Mouse (Mus musculus) hindbrain, embryonic 15.5 days (tissue): Measurements from ENCODE around the gene Otud7b. TPM values are rescaled to one million over a fixed set of nuclear protein-coding genes. Genes with fewer than 3 reads are reported as not detected.

ENCODE experiments used
- ATAC-seq: fragments of 200-750 bp; cut with Nextera tagmentation; 2 replicates; pipeline ENCODE4 v1.8.0; 2017; ENCODE audit warnings: low read depth, moderate number of reproducible peaks, moderate TSS enrichment; ENCODE audit not compliant: low FRiP score
- H3K27ac ChIP-seq: fragments of 300-500 bp; sonication (generic); replicated peaks from 2 replicates; pipeline ENCODE4 v1.5.1; 2015; ENCODE audit warnings: mild to moderate bottlenecking, inconsistent platforms
- H3K27me3 ChIP-seq: fragments of 300-500 bp; sonication (generic); 2 replicates; pipeline ENCODE4 v1.6.1; 2015; ENCODE audit warnings: control low read depth, inconsistent platforms
- H3K36me3 ChIP-seq: fragments of 300-500 bp; sonication (generic); 2 replicates; pipeline ENCODE4 v1.6.1; 2015; ENCODE audit warnings: control low read depth, inconsistent platforms
- H3K4me1 ChIP-seq: fragments of 300-500 bp; sonication (generic); replicated peaks from 2 replicates; pipeline ENCODE4 v1.6.1; 2015; ENCODE audit warnings: control low read depth, inconsistent platforms
- H3K4me2 ChIP-seq: fragments of 300-500 bp; sonication (generic); 2 replicates; pipeline ENCODE4 v1.6.1; 2015; ENCODE audit warnings: moderate library complexity, mild to moderate bottlenecking, inconsistent platforms
- H3K4me3 ChIP-seq: fragments of 300-500 bp; sonication (generic); 2 replicates; pipeline ENCODE4 v1.5.1; 2015; ENCODE audit warnings: mild to moderate bottlenecking, inconsistent platforms
- H3K9ac ChIP-seq: fragments of 300-500 bp; sonication (generic); 2 replicates; pipeline ENCODE4 v1.6.1; 2015; ENCODE audit warnings: inconsistent platforms
- H3K9me3 ChIP-seq: fragments of 300-500 bp; sonication (generic); 2 replicates; pipeline ENCODE4 v1.6.1; 2016; ENCODE audit warnings: control low read depth, inconsistent platforms
- WGBS: fragments of 180-500 bp; shearing (Covaris S2); methylation state at CpG from one replicate; pipeline ENCODE4 v1.1.7; 2015; 5-methylcytosine and 5-hydroxymethylcytosine counted together
- polyA plus RNA-seq: library from polyadenylated mRNA; unstranded; fragments of >200 nt; fragmentation: Nextera tagmentation; extraction: Ambion mirVana; gene quantifications from 2 replicates; pipeline ENCODE4 v1.2.1, GENCODE M21; 2015

The Otud7b gene
- polyA plus RNA-seq, 1 experiment from 2014 or later = 8.6 TPM

DNA sequence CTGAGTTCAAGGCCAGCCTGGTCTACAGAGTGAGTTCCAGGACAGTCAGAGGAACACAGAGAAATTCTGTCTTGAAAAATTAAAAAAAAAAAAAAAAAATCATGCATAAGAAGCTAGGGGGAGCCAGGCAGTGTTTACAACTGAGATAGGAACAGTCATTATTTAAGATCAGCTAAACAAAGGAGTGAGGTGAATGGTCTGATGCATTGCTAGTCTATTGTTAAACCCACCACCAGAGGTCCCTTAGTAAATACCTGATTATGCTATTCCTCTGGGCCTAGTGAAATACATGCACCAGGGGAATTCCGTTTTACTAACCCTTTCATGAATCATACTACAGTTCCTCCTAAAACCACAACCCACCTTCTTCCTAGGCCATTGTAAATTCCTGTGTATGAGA is 34.8 kb upstream of the Otud7b start:
- WGBS = 54% methylated on average over 1 of the region's 1 CpGs
- H3K4me1 ChIP-seq = no peaks in the 10 kb centered on the region

DNA sequence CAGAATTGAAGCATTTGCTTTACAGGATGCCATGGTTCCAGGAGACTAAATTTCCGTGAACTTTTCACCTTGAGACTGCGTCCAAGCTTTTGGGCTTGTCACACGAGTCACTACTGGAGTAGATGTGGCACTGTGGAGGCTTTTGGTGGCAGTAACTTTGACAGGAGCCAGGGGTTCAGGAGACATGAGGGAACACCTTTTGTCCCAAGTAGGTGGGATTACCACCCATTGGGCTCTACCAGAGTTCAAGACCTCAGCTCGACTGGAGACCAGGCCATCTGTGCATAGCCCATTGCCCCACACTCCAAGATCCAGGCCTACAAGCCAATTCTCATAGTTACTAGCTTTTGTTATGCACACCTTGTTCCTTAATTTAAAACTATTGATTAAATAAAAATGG is 34.1 kb upstream of the Otud7b start:
- no peak overlapping the region for H3K4me2 ChIP-seq
- no peaks in the 10 kb centered on the region for H3K27me3 ChIP-seq
- WGBS = 84% methylated on average over 4 of the region's 4 CpGs
- no peak overlapping the region for H3K9ac ChIP-seq
- no peak overlapping the region for H3K4me3 ChIP-seq
- H3K9me3 ChIP-seq = no peaks in the 10 kb centered on the region
- H3K36me3 ChIP-seq = no peaks in the 10 kb centered on the region
- H3K27ac ChIP-seq = no peak overlapping the region
- no peaks in the 10 kb centered on the region for H3K4me1 ChIP-seq
- ATAC-seq = no peak

More for the DNA sequence above, 34.8 kb upstream of the Otud7b start:
- Histone ChIP-seq H3K4me3 (no peak overlapping the region), H3K36me3 (no peaks in the 10 kb centered on the region), H3K9me3 (no peaks in the 10 kb centered on the region), H3K27me3 (no peaks in the 10 kb centered on the region), H3K4me2 (no peak overlapping the region), H3K27ac (no peak overlapping the region), H3K9ac (no peak overlapping the region)
- ATAC-seq = no peak

DNA sequence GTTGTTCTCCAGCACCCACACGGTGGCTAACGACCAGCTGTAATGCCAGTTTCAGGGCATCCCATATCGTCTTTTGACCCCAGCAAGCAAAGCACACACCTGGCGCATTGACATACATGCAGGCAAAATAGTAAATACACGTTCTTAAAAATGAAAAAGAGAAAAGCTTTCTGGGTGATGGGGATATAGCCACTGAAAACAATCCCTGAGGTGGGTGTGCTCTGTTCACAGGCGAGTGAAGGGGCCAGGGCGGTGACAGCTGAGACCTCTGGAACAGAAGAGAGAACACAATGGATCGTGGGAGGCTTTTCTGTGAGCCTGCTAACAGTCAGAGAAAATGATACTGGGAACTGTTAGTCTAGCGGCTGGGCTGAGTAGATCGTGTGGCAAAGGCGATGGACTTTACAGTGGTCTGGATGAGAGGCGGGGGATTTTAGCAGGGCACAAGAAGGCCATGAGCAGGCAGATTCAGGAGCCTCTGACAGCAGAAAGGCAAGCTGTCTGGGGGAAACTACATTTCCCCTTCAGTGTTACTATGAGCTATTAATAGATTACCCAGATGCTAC is 31.3 kb upstream of the Otud7b start:
- H3K4me2 ChIP-seq = no peak overlapping the region
- H3K36me3 ChIP-seq = no peaks in the 10 kb centered on the region
- 61% methylated on average over 12 of the region's 12 CpGs for WGBS
- no peak overlapping the region for H3K4me3 ChIP-seq
- no peaks in the 10 kb centered on the region for H3K4me1 ChIP-seq
- no peak overlapping the region for H3K9ac ChIP-seq
- no peaks in the 10 kb centered on the region for H3K27me3 ChIP-seq
- no peak overlapping the region for H3K27ac ChIP-seq
- no peak for ATAC-seq
- no peaks in the 10 kb centered on the region for H3K9me3 ChIP-seq

DNA sequence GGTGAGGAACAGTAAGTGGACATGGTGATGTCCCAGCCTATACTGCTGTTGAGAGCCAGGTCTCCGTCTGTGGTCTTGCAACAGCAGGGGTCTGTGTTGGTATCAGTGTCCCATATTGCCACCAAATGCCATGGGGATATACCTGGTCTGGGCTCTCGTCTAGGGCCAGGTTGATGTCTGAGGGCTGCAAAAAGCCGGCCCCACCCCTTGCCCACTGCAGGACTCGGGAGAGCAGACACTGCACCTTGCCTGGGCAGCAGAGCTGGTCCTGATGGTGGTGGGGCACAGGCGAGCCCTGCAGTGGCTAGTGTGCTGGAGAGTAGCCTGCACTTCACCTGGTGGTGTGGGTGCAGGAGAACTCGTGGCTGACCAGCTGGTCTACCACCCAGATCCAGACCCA is 26.3 kb upstream of the Otud7b start:
- no peaks in the 10 kb centered on the region for H3K9me3 ChIP-seq
- no peak overlapping the region for H3K9ac ChIP-seq
- H3K4me3 ChIP-seq = no peak overlapping the region
- H3K36me3 ChIP-seq = no peaks in the 10 kb centered on the region
- no peaks in the 10 kb centered on the region for H3K27me3 ChIP-seq
- 81% methylated on average over 6 of the region's 6 CpGs for WGBS
- no peak overlapping the region for H3K4me2 ChIP-seq
- no peak for ATAC-seq
- no peak overlapping the region for H3K27ac ChIP-seq
- H3K4me1 ChIP-seq = no peaks in the 10 kb centered on the region

DNA sequence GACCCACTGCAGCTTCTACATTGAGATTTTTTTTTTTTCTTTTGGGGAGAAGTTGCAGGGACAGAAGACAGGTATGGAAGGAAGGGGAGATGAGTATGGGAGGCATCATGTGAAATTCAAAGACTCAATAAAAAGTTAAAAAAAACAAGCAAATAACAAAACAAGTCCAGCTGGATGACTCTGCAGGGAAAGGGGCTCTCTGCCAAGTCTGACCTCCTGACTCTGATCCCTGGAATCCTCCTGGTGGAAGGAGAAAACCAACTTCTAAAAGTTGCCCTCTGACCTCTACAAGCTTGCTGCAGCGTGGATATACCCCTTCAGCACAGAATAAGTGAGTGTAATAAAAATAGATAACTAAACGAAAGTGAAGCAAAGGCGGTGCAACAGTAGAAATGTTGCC is 25.6 kb upstream of the Otud7b start:
- H3K9me3 ChIP-seq = no peaks in the 10 kb centered on the region
- H3K27ac ChIP-seq = no peak overlapping the region
- no peak overlapping the region for H3K9ac ChIP-seq
- H3K4me1 ChIP-seq = no peaks in the 10 kb centered on the region
- ATAC-seq = no peak
- no peak overlapping the region for H3K4me3 ChIP-seq
- 67% methylated on average over 3 of the region's 3 CpGs for WGBS
- no peak overlapping the region for H3K4me2 ChIP-seq
- H3K36me3 ChIP-seq = no peaks in the 10 kb centered on the region
- no peaks in the 10 kb centered on the region for H3K27me3 ChIP-seq

DNA sequence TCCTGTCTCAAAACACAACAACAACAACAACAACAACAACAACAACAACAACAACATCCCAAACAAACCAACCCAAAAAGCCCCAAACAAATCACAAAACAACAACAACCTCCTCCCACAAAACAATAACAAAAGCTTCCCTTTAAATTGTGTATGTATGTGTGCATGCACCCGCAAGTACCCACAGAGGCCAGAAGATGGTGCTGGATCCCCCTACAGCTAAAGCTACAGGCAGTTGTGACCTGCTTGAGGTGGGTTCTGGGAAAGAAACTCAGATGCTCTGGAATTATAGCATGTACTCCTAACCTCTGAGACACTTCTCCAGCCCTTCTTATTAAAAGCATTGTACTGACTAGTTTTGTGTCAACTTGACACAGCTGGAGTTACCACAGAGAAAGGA is 23.3 kb upstream of the Otud7b start:
- WGBS = 64% methylated on average over 1 of the region's 1 CpGs
- ATAC-seq = no peak
- no peak overlapping the region for H3K4me2 ChIP-seq
- no peaks in the 10 kb centered on the region for H3K9me3 ChIP-seq
- no peak overlapping the region for H3K27ac ChIP-seq
- no peak overlapping the region for H3K9ac ChIP-seq
- no peaks in the 10 kb centered on the region for H3K27me3 ChIP-seq
- H3K4me1 ChIP-seq = no peaks in the 10 kb centered on the region
- no peak overlapping the region for H3K4me3 ChIP-seq
- H3K36me3 ChIP-seq = no peaks in the 10 kb centered on the region

DNA sequence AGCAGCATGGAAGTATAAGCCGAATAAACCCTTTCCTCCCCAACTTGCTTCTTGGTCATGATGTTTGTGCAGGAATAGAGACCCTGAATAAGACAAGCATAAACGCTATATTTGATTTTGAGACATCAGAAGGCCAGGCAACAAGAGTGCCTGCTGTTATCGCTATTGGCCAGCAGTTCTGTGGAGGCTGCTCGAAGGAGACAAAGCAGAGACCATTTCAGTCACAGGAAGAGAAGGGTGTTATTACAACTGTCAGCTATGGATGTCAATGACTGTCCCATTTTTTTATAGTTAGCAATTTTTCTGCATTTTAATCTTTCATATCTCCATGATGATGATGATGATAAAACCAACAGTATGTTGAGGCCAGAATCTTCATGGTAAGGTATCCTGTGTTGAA is 22.7 kb upstream of the Otud7b start:
- WGBS = 91% methylated on average over 4 of the region's 4 CpGs
- Histone ChIP-seq H3K36me3 (no peaks in the 10 kb centered on the region), H3K9ac (no peak overlapping the region), H3K27ac (no peak overlapping the region), H3K4me2 (no peak overlapping the region), H3K9me3 (no peaks in the 10 kb centered on the region), H3K4me3 (no peak overlapping the region), H3K27me3 (no peaks in the 10 kb centered on the region), H3K4me1 (no peaks in the 10 kb centered on the region)
- no peak for ATAC-seq

DNA sequence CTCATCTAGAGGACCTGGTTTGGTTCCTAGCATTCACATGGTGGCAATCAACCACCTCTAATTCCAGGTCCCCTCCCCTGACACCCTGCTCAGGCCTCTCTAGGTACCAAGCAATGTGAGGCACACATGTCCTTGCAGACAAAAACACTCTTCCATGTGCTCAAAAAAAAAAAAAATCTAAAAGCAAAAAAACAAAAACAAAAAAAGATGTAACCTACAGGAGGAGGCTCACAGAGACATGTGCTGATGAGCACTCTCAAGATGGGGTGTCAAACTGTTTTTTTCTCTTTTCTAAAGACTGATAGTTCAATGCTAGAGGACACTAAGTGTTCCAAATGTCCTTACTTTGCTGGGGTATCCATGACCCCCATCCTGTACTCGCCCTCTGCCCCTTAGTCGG is 22.2 kb upstream of the Otud7b start:
- Histone ChIP-seq H3K27me3 (no peaks in the 10 kb centered on the region), H3K9ac (no peak overlapping the region), H3K4me2 (no peak overlapping the region), H3K9me3 (no peaks in the 10 kb centered on the region), H3K4me3 (no peak overlapping the region), H3K27ac (no peak overlapping the region), H3K36me3 (no peaks in the 10 kb centered on the region), H3K4me1 (no peaks in the 10 kb centered on the region)
- WGBS = 82% methylated on average over 2 of the region's 2 CpGs
- no peak for ATAC-seq

DNA sequence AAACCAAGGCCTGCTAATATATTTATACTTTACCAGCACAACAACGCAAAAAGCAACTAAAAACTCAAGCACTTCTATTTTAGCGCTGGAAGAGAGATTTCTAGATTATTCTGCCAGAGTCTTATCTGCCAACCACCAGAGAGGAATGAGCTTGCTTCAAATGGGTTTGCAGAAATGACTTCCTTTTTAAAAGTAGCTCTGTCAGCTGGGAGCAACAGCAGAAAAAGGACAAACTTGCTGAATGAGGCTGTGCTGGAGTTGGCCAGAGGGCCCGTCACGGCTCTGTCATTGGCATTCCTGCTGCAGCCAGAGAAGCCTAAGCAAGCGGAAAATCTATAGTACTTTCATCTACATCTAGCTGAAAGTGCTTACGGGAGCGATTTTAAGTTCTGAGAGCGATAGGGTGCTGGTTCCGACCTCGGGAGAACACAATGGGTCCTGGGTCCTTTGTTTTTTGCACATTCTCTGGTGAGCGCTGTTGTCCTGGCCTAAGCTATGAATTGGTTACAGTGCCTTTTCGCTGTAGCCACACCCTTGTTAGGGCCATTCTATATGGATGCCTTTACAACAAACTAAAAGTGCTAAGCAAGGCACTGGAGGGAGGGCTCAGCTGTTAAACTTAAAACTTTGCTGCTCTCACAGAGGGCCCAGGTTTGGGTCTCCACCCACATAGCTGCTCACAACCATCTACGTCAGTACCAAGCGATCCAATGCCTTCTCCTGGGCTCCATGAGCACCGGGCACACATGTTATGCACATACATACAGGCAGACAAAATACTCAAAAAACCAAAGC is 21.4 kb upstream of the Otud7b start:
- Histone ChIP-seq H3K9ac (no peak overlapping the region), H3K4me1 (no peaks in the 10 kb centered on the region), H3K9me3 (no peaks in the 10 kb centered on the region), H3K4me2 (no peak overlapping the region), H3K27me3 (no peaks in the 10 kb centered on the region), H3K27ac (no peak overlapping the region), H3K4me3 (no peak overlapping the region), H3K36me3 (no peaks in the 10 kb centered on the region)
- 61% methylated on average over 15 of the region's 15 CpGs for WGBS
- no peak for ATAC-seq

DNA sequence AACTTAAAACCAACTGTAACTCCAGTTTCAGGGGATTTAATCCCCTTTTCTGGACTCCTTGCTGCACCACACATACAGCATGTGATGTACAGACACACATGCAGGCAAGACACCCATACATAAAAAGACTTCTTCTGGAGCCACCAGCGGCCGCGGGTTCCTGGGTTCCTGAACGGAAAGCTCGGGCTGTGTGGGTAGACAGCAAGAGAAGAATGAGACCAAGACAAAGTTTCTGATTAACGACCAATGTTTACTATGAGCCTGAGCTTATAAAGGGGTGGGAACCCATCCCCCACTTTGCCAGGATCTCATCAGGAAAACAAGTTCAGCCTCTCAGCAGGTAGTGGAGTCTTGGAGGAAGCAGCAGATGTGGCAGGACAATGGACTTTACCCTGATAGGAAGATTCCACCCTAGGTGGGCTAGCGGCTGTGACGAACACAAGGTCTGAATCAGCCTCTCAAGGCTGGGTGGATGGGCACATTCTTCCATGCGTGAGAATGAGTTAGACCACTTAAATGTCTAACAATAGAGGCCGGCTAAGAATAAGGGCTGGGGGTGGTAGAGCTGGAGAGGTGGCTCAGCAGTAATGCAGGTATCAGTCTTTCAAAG is 20.1 kb upstream of the Otud7b start:
- H3K27me3 ChIP-seq = no peaks in the 10 kb centered on the region
- ATAC-seq = no peak
- no peak overlapping the region for H3K9ac ChIP-seq
- H3K27ac ChIP-seq = no peak overlapping the region
- WGBS = 79% methylated on average over 10 of the region's 10 CpGs
- no peak overlapping the region for H3K4me3 ChIP-seq
- no peaks in the 10 kb centered on the region for H3K9me3 ChIP-seq
- H3K4me1 ChIP-seq = no peaks in the 10 kb centered on the region
- no peak overlapping the region for H3K4me2 ChIP-seq
- H3K36me3 ChIP-seq = no peaks in the 10 kb centered on the region

DNA sequence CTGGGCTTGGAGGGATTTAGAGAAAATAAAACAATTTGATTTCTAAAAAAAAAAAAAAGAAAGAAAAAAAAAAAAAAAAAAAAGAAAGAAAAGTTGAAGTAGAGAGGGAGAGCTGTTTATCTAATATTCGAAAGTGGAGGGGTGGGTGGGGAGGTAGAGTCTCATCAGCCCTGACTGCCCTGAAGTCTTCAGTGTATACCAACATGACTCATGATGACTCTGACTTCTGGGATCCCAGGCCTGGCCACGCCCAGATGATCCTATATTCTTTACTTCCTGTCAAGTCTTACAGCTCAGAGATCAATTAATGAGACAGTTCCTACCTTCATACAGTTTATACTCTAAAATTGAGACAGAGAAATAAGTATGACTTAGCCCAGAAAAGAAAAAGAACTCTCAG is 17.1 kb upstream of the Otud7b start:
- no peak overlapping the region for H3K9ac ChIP-seq
- no peaks in the 10 kb centered on the region for H3K9me3 ChIP-seq
- WGBS = 73% methylated on average over 2 of the region's 2 CpGs
- H3K4me3 ChIP-seq = no peak overlapping the region
- no peak overlapping the region for H3K4me2 ChIP-seq
- no peaks in the 10 kb centered on the region for H3K36me3 ChIP-seq
- no peak for ATAC-seq
- H3K27ac ChIP-seq = no peak overlapping the region
- no peaks in the 10 kb centered on the region for H3K4me1 ChIP-seq
- H3K27me3 ChIP-seq = no peaks in the 10 kb centered on the region

DNA sequence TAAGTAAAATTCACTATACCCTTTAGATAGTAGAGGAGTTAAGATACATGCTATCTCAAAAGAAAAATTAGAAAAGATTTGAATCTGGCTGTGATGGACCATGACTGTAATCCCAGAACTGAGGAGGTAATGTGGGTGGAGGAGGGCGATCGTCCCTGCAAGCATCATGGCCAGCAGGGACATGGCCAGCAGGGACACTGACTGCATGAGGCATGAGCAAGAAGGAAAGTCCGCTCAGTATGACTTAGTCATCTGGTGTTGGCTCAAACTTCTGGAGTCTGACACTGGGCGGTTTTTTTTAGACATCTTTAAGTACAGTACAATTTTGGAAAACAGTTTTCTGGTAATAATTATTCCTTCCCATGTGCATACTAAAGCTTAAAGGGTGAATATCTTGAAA is 16.5 kb upstream of the Otud7b start:
- 89% methylated on average over 4 of the region's 4 CpGs for whole genome bisulfite sequencing
- Histone ChIP-seq H3K4me1 (no peaks in the 10 kb centered on the region), H3K36me3 (no peaks in the 10 kb centered on the region), H3K4me2 (no peak overlapping the region), H3K27ac (no peak overlapping the region), H3K4me3 (no peak overlapping the region), H3K9me3 (no peaks in the 10 kb centered on the region), H3K9ac (no peak overlapping the region), H3K27me3 (no peaks in the 10 kb centered on the region)
- no peak for ATAC-seq
